Mouse (Mus musculus) spleen, embryonic (tissue): ENCODE data around the gene Limk2.

Source experiments
- CTCF ChIA-PET: fragments of 350-600 bp; sonication (Branson Sonifier 250); formaldehyde crosslinking; loops from one replicate; lab custom pipeline; 2022; lab: Charles Lee

The Limk2 gene

GRCm38 (mm10) chr11:3307875-3308274 lies 101.1 kb downstream of the Limk2 start:
- CTCF ChIA-PET: no interaction called here

GRCm38 (mm10) chr11:3305821-3306220 lies 103.2 kb downstream of the Limk2 start:
- CTCF ChIA-PET: no interaction called here

GRCm38 (mm10) chr11:3302792-3303191 lies 106.2 kb downstream of the Limk2 start:
- CTCF ChIA-PET: interaction anchor here (0.5 kb wide), 2 partner anchors 15 to 105 kb away, joined by 3 to 7 read pairs; no protein-coding TSS in a partner anchor

- CTCF ChIA-PET: interaction anchor here (0.5 kb wide), 1 partner anchor 105 kb away, joined by 7 read pairs; no protein-coding TSS in a partner anchor
Observed at GRCm38 (mm10) chr11:3302385-3302784, 106.6 kb downstream of the Limk2 start.

GRCm38 (mm10) chr11:3301075-3301474 lies 107.9 kb downstream of the Limk2 start:
- CTCF ChIA-PET: no interaction called here

GRCm38 (mm10) chr11:3298813-3299185 lies 110.2 kb downstream of the Limk2 start:
- CTCF ChIA-PET: no interaction called here

- CTCF ChIA-PET: no interaction called here
Observed at GRCm38 (mm10) chr11:3297871-3298812, 110.8 kb downstream of the Limk2 start.

- CTCF ChIA-PET: no interaction called here
Observed at GRCm38 (mm10) chr11:3296056-3296455, 112.9 kb downstream of the Limk2 start.

- CTCF ChIA-PET: no interaction called here
Observed at GRCm38 (mm10) chr11:3294641-3295040, 114.3 kb downstream of the Limk2 start.
